Mouse (Mus musculus) olfactory bulb, adult 2 months (tissue): ENCODE data around the gene Man1b1.

Experiments used
- CTCF ChIP-seq: fragments of 200-500 bp; IDR thresholded peaks from 2 replicates; pipeline ENCODE4 v1.5.1; 2012; ENCODE audit warnings: low read depth, mild to moderate bottlenecking, low read length, moderate library complexity; ENCODE audit not compliant: insufficient read depth
- POLR2A ChIP-seq: fragments of 200-500 bp; IDR thresholded peaks from 2 replicates; pipeline ENCODE4 v1.6.1; 2012; ENCODE audit warnings: mild to moderate bottlenecking, low read depth, low read length, moderate library complexity; ENCODE audit not compliant: insufficient read depth

DNA sequence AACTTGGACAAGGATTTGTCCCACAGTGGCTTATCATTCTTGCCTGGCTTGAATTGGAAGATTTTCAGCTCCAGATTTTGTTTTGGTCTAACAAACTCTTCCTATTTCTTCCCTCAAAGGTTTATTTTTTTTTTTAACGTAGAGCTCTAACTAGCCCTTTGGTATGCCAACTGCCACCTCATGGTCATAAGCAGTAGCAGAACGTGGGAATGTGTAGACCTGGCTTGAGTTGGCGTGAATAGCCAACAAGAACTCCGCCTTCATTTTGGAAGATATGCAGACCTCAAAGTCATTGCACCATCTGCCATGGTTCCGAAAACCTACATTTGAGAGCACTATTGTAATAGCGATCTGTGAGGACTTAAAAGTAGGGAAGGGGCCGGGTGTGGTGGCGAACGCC lies 668 bp upstream of the Man1b1 start:
- no peak for TF ChIP-seq CTCF
- TF ChIP-seq POLR2A: no peak
